Mouse (Mus musculus) heart, postnatal 25 days (tissue): ENCODE measurements around the gene Rab7b. TPM values are rescaled to one million over a fixed set of nuclear protein-coding genes. Genes with fewer than 3 reads are reported as not detected.
A peak's percentile ranks its signal among the peaks of the same experiment; 100 is the strongest.

Experiments
- DNase-seq: peaks from one replicate; pipeline ENCODE4 v3.0.0; 2022; ENCODE audit warnings: low spot score
- intact Hi-C: fragments of 180-260 bp; cut with DNase I; formaldehyde crosslinking; loops from one replicate; pipeline ENCODE4 v1.15.1; 2025
- total RNA-seq, 2 experiments: library from RNA; stranded (reverse); gene quantifications; 2 replicates each; pipeline ENCODE4 v1.2.3; 2021

The Rab7b gene
- total RNA-seq: 1 to 10 TPM; 3.2 to 4.4 TPM

GRCm38 (mm10) chr1:131688475-131688874 is at the start of gene Rab7b:
Gene Rab7b (plus strand): TSS chr1:131688695.
- DNase-seq: peak; percentile 62
- intact Hi-C loops: no loop called here

- DNase-seq: no peak
- intact Hi-C loops: no loop called here
Observed at GRCm38 (mm10) chr1:131640062-131640461, 48.4 kb upstream of the Rab7b start.

GRCm38 (mm10) chr1:131641565-131641964 is 46.9 kb upstream of the Rab7b start:
- DNase-seq: no peak
- intact Hi-C loops: no loop called here

- DNase-seq: no peak
- intact Hi-C loops: no loop called here
Observed at GRCm38 (mm10) chr1:131642251-131642650, 46.2 kb upstream of the Rab7b start.

- intact Hi-C loops: no loop called here
- DNase-seq: no peak
Observed at GRCm38 (mm10) chr1:131652670-131653443, 35.6 kb upstream of the Rab7b start.

GRCm38 (mm10) chr1:131655601-131656000 is 32.9 kb upstream of the Rab7b start:
- DNase-seq: no peak
- intact Hi-C loops: no loop called here

- intact Hi-C loops: no loop called here
- DNase-seq: peak; percentile 74
Observed at GRCm38 (mm10) chr1:131657945-131658354, 30.5 kb upstream of the Rab7b start.

- intact Hi-C loops: loop anchor here (2.0 kb wide), 1 partner anchor 47 kb away; no protein-coding TSS in a partner anchor
- DNase-seq: no peak
Observed at GRCm38 (mm10) chr1:131659512-131660085, 28.9 kb upstream of the Rab7b start.

GRCm38 (mm10) chr1:131660266-131660665 is 28.2 kb upstream of the Rab7b start:
- DNase-seq: no peak
- intact Hi-C loops: loop anchor here (2.0 kb wide), 1 partner anchor 47 kb away; no protein-coding TSS in a partner anchor

- DNase-seq: no peak
Observed at GRCm38 (mm10) chr1:131660716-131661472, 27.6 kb upstream of the Rab7b start.

GRCm38 (mm10) chr1:131661749-131662148 is 26.7 kb upstream of the Rab7b start:
- DNase-seq: no peak
- intact Hi-C loops: loop anchor here (2.0 kb wide), 1 partner anchor 49 kb away; no protein-coding TSS in a partner anchor

More at GRCm38 (mm10) chr1:131660716-131661472, 27.6 kb upstream of the Rab7b start:
- intact Hi-C loops: loop anchor here (2.0 kb wide), 1 partner anchor 48 kb away; no protein-coding TSS in a partner anchor

GRCm38 (mm10) chr1:131663286-131663995 is 25.1 kb upstream of the Rab7b start:
- DNase-seq: no peak
- intact Hi-C loops: no loop called here

- intact Hi-C loops: no loop called here
Observed at GRCm38 (mm10) chr1:131664136-131664535, 24.4 kb upstream of the Rab7b start.

GRCm38 (mm10) chr1:131665886-131666285 is 22.6 kb upstream of the Rab7b start:
- intact Hi-C loops: no loop called here
- DNase-seq: no peak

More at GRCm38 (mm10) chr1:131664136-131664535, 24.4 kb upstream of the Rab7b start:
- no peak for DNase-seq

- DNase-seq: no peak
- intact Hi-C loops: no loop called here
Observed at GRCm38 (mm10) chr1:131671113-131671512, 17.4 kb upstream of the Rab7b start.

GRCm38 (mm10) chr1:131672361-131672760 is 16.1 kb upstream of the Rab7b start:
- intact Hi-C loops: no loop called here
- DNase-seq: no peak

- intact Hi-C loops: no loop called here
- no peak for DNase-seq
Observed at GRCm38 (mm10) chr1:131679644-131680043, 8.9 kb upstream of the Rab7b start.

- intact Hi-C loops: no loop called here
- DNase-seq: no peak
Observed at GRCm38 (mm10) chr1:131687739-131688138, 756 bp upstream of the Rab7b start.

GRCm38 (mm10) chr1:131689016-131689415 is 521 bp downstream of the Rab7b start:
- intact Hi-C loops: no loop called here
- no peak for DNase-seq

GRCm38 (mm10) chr1:131689899-131690298 is 1.4 kb downstream of the Rab7b start:
- intact Hi-C loops: no loop called here
- no peak for DNase-seq
